Mouse (Mus musculus): Measurements from ENCODE around the gene Sox6. TPM values are rescaled to one million over a fixed set of nuclear protein-coding genes. Genes with fewer than 3 reads are reported as not detected.

Gene Sox6
- total and polyA plus RNA-seq, 2 experiments from 2014 or later: 30.8 to 47.6 TPM

GRCm38 (mm10) chr7:115830366-115830765 is 208.2 kb downstream of the Sox6 start:
- no peak overlapping the region for H3K27ac ChIP-seq (ENCODE audit: low read depth, low read length)
- no peak for TF ChIP-seq CTCF (IDR thresholded peaks at IDR 0.05)
- 0 out of 2 replicates have a peak, but pooled peaks cover 3% of the 10 kb centered on the region for H3K4me1 ChIP-seq (ENCODE audit: insufficient read depth, low read length)
- H3K36me3 ChIP-seq (ENCODE audit: insufficient read depth, low read length): no peaks in the 10 kb centered on the region
- H3K9ac ChIP-seq (replicated peaks; ENCODE audit: low read length, poor library complexity, severe bottlenecking): no peak overlapping the region
- no peaks in the 10 kb centered on the region for H3K9me3 ChIP-seq (ENCODE audit: low read length)
- ATAC-seq (ENCODE audit: low FRiP score) (no peak), DNase-seq (ENCODE audit: low spot score) (no peak)
- H3K27me3 ChIP-seq (ENCODE audit: insufficient read depth, low read length): 0 out of 2 replicates have a peak, but pooled peaks cover 3% of the 10 kb centered on the region
- WGBS: 39% methylated on average over 10 of the region's 10 CpGs
- no peak overlapping the region for H3K4me2 ChIP-seq (ENCODE audit: low read depth, low read length, poor library complexity, severe bottlenecking)
- no peak overlapping the region for H3K4me3 ChIP-seq (ENCODE audit: low read depth, low read length)

DNA sequence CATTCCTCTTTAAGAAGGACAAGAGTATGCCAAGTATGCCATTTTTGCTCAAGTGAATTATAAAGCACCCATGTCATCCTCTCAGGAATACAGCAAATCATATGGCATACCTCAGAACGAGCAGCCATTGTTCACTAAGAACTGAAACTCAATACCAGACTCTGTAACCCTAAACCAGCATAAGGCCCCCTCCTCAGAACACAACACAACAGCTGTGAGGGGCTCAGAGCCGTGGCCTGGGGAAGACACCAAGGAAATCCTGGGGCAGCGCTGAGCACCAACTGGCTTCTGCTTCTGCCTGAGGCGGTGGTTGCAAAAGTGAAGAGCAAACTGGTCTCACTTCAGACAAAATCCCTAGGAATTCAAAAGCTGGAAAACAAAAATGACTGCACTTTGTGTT is 208.8 kb downstream of the Sox6 start:
- Histone ChIP-seq H3K4me3 (ENCODE audit: low read depth, low read length) (no peak overlapping the region), H3K27me3 (ENCODE audit: insufficient read depth, low read length) (0 out of 2 replicates have a peak, but pooled peaks cover 3% of the 10 kb centered on the region), H3K4me2 (ENCODE audit: low read depth, low read length, poor library complexity, severe bottlenecking) (no peak overlapping the region), H3K27ac (ENCODE audit: low read depth, low read length) (no peak overlapping the region), H3K9me3 (ENCODE audit: low read length) (no peaks in the 10 kb centered on the region), H3K36me3 (ENCODE audit: insufficient read depth, low read length) (no peaks in the 10 kb centered on the region), H3K9ac (replicated peaks; ENCODE audit: low read length, poor library complexity, severe bottlenecking) (no peak overlapping the region), H3K4me1 (ENCODE audit: insufficient read depth, low read length) (0 out of 2 replicates have a peak, but pooled peaks cover 3% of the 10 kb centered on the region)
- TF ChIP-seq CTCF (IDR thresholded peaks at IDR 0.05): no peak
- ATAC-seq (ENCODE audit: low FRiP score) (no peak), DNase-seq (ENCODE audit: low spot score) (no peak)
- WGBS: 32% methylated on average over 4 of the region's 4 CpGs

DNA sequence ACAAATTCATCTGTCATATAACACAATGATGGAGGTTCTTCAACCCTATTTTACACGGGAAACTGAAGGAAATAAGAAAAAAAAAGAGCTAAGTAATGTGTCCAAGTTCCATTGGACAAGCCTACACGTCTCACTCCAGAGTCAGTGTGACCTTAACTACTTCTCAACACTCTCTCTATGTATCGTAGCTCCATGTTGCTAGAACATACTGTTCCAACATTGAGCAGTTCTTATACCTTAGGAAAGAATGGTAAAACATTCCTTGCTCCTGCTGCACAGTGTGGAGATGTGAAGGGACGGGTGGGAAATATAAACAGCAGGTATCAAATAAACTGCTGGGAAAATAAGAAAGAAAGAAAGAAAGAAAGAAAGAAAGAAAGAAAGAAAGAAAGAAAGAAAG is 209.3 kb downstream of the Sox6 start:
- WGBS: 89% methylated on average over 4 of the region's 4 CpGs
- Histone ChIP-seq H3K27ac (ENCODE audit: low read depth, low read length) (no peak overlapping the region), H3K4me3 (ENCODE audit: low read depth, low read length) (no peak overlapping the region), H3K9ac (replicated peaks; ENCODE audit: low read length, poor library complexity, severe bottlenecking) (no peak overlapping the region), H3K4me1 (ENCODE audit: insufficient read depth, low read length) (0 out of 2 replicates have a peak, but pooled peaks cover 3% of the 10 kb centered on the region), H3K9me3 (ENCODE audit: low read length) (no peaks in the 10 kb centered on the region), H3K4me2 (ENCODE audit: low read depth, low read length, poor library complexity, severe bottlenecking) (no peak overlapping the region), H3K27me3 (ENCODE audit: insufficient read depth, low read length) (0 out of 2 replicates have a peak, but pooled peaks cover 3% of the 10 kb centered on the region), H3K36me3 (ENCODE audit: insufficient read depth, low read length) (no peaks in the 10 kb centered on the region)
- ATAC-seq (ENCODE audit: low FRiP score) (no peak), DNase-seq (ENCODE audit: low spot score) (no peak)
- no peak for TF ChIP-seq CTCF (IDR thresholded peaks at IDR 0.05)

- Histone ChIP-seq H3K4me1 (ENCODE audit: insufficient read depth, low read length) (no peaks in the 10 kb centered on the region), H3K9ac (replicated peaks; ENCODE audit: low read length, poor library complexity, severe bottlenecking) (no peak overlapping the region), H3K27me3 (ENCODE audit: insufficient read depth, low read length) (no peaks in the 10 kb centered on the region), H3K4me2 (ENCODE audit: low read depth, low read length, poor library complexity, severe bottlenecking) (no peak overlapping the region), H3K9me3 (ENCODE audit: low read length) (no peaks in the 10 kb centered on the region), H3K4me3 (ENCODE audit: low read depth, low read length) (no peak overlapping the region), H3K36me3 (ENCODE audit: insufficient read depth, low read length) (no peaks in the 10 kb centered on the region), H3K27ac (ENCODE audit: low read depth, low read length) (no peak overlapping the region)
- DNase-seq (ENCODE audit: low spot score) (peak; percentile 52), ATAC-seq (ENCODE audit: low FRiP score) (no peak)
- no peak for TF ChIP-seq CTCF (IDR thresholded peaks at IDR 0.05)
- 74% methylated on average over 3 of the region's 3 CpGs for WGBS
Observed at GRCm38 (mm10) chr7:115825295-115825694, 213.3 kb downstream of the Sox6 start.

DNA sequence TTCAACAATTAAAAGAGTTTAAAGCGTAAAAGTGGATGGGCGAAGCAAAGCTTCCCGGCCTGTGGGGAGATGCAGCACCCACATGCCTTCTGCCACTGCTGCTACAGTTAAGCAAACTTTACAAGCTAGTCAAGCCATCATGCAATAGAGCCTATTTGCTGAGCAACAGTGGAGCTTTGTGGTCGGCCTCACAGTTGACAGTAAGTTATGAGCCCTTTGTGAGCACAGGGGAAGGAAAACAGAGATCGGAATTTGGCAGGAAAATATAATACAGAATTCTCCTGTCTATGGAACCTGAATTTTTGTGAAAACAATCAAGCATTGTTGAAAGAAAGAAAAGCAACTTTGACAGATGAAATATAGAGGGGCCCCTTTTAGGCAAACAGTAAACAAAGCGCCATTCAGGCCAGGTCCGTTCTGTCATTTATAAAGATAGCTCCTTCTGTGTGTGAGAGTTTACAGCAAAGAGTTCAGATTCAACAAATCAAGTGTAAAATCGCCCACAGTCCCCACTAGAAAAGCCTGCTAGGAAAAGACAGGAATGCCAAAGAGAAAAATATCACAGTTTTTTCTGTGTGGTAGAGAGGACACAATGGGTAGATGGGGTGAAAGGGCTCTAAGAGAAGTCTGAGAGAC is 213.9 kb downstream of the Sox6 start:
- ATAC-seq (ENCODE audit: low FRiP score): no peak
- Histone ChIP-seq H3K36me3 (ENCODE audit: insufficient read depth, low read length) (no peaks in the 10 kb centered on the region), H3K9ac (replicated peaks; ENCODE audit: low read length, poor library complexity, severe bottlenecking) (no peak overlapping the region), H3K27me3 (ENCODE audit: insufficient read depth, low read length) (no peaks in the 10 kb centered on the region), H3K4me1 (ENCODE audit: insufficient read depth, low read length) (no peaks in the 10 kb centered on the region), H3K4me2 (ENCODE audit: low read depth, low read length, poor library complexity, severe bottlenecking) (no peak overlapping the region), H3K27ac (ENCODE audit: low read depth, low read length) (no peak overlapping the region), H3K9me3 (ENCODE audit: low read length) (no peaks in the 10 kb centered on the region), H3K4me3 (ENCODE audit: low read depth, low read length) (no peak overlapping the region)
- WGBS: 42% methylated on average over 8 of the region's 8 CpGs
- DNase-seq (ENCODE audit: low spot score): peak; percentile 48
- TF ChIP-seq CTCF (IDR thresholded peaks at IDR 0.05): peak; percentile 32; the same call in 1 of the 2 replicates

DNA sequence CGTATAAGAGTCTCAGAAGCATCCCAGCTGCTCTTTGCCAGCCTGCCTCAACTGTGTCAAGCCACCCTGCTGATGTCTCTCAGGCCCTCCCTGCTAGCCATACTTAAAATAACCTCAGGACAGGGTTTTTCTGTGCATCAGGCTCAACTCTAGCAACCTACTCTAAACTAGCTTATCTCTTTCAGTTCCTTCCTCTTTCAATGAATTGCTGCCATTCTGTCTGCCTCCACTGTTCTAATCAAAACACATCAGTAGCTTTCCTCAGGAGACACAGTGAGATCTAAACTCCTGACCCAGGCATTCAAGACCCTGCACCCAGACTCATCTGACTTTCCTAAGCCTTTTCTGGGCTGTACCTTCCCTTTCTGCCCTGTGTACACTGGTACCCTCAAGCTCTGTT is 219.5 kb downstream of the Sox6 start:
- WGBS: 64% methylated on average over 1 of the region's 1 CpGs
- Histone ChIP-seq H3K9me3 (ENCODE audit: low read length) (no peaks in the 10 kb centered on the region), H3K36me3 (ENCODE audit: insufficient read depth, low read length) (no peaks in the 10 kb centered on the region), H3K4me2 (ENCODE audit: low read depth, low read length, poor library complexity, severe bottlenecking) (no peak overlapping the region), H3K9ac (replicated peaks; ENCODE audit: low read length, poor library complexity, severe bottlenecking) (no peak overlapping the region), H3K4me3 (ENCODE audit: low read depth, low read length) (no peak overlapping the region), H3K4me1 (ENCODE audit: insufficient read depth, low read length) (no peaks in the 10 kb centered on the region), H3K27ac (ENCODE audit: low read depth, low read length) (no peak overlapping the region), H3K27me3 (ENCODE audit: insufficient read depth, low read length) (no peaks in the 10 kb centered on the region)
- no peak for ATAC-seq (ENCODE audit: low FRiP score)
- no peak for DNase-seq (ENCODE audit: low spot score)
- no peak for TF ChIP-seq CTCF (IDR thresholded peaks at IDR 0.05)
